In genomic region chr13:36695516-36696201, GRCm38 (mm10) we compare ENCODE assay signal across 8 mouse cellular contexts. TPM values are rescaled to one million over a fixed set of nuclear protein-coding genes. Genes with fewer than 3 reads are reported as not detected.
DNase-seq lines count a peak whose midpoint lies in the region; ATAC-seq lines count a peak whose summit lies in the region.
"Had no signal": no experiment of that assay in that cellular context is flagged by ENCODE, and none has a peak within 500 bp of the region (broad histone marks: within the 10 kb centered on the region; RNA-seq: fewer than 3 reads in every experiment).

No protein-coding gene starts in this region.

- 75% methylated on average over 7 of the region's 7 CpGs for WGBS in forebrain, embryonic 12.5 days
- 26% methylated on average over 7 of the region's 7 CpGs for WGBS in liver, embryonic 12.5 days (ENCODE audit: insufficient replicate concordance)

- no peaks in the 10 kb centered on the region for H3K4me1 ChIP-seq in forebrain, embryonic 12.5 days
- no peaks in the 10 kb centered on the region for H3K4me1 ChIP-seq in liver, embryonic 12.5 days
- H3K4me1 ChIP-seq: lung, embryonic 15.5 days had no signal

- no peak overlapping the region for H3K27ac ChIP-seq in forebrain, embryonic 12.5 days
- no peak overlapping the region for H3K27ac ChIP-seq in liver, embryonic 12.5 days
- H3K27ac ChIP-seq: lung, embryonic 15.5 days had no signal

- no peaks in the 10 kb centered on the region for H3K36me3 ChIP-seq in forebrain, embryonic 12.5 days (replicated peaks)
- H3K36me3 ChIP-seq in liver, embryonic 12.5 days = no peaks in the 10 kb centered on the region
- H3K36me3 ChIP-seq: lung, embryonic 15.5 days had no signal

- H3K4me2 ChIP-seq in forebrain, embryonic 12.5 days = no peak overlapping the region
- H3K4me2 ChIP-seq in liver, embryonic 12.5 days = no peak overlapping the region
- H3K4me2 ChIP-seq: lung, embryonic 15.5 days had no signal

- no peaks in the 10 kb centered on the region for H3K27me3 ChIP-seq in forebrain, embryonic 12.5 days
- H3K27me3 ChIP-seq in liver, embryonic 12.5 days (replicated peaks) = no peaks in the 10 kb centered on the region
- H3K27me3 ChIP-seq: lung, embryonic 15.5 days had no signal

- peak; percentile 50 for DNase-seq in 3T3-L1 (ENCODE audit: low read depth, low spot score)
- peak; percentile 18 for DNase-seq in adipocyte (ENCODE audit: low spot score)
- peak; percentile 67 for DNase-seq in fibroblast of lung, adult 2 months (ENCODE audit: low read depth)
- DNase-seq in kidney, postnatal 36 days = peak; percentile 21 to 34
- no peak for DNase-seq in T-cell, adult 2 months (ENCODE audit: low spot score)

- H3K9me3 ChIP-seq in forebrain, embryonic 12.5 days = no peaks in the 10 kb centered on the region
- no peaks in the 10 kb centered on the region for H3K9me3 ChIP-seq in liver, embryonic 12.5 days (replicated peaks)
- H3K9me3 ChIP-seq: lung, embryonic 15.5 days had no signal

- no peak for ATAC-seq in forebrain, embryonic 12.5 days (ENCODE audit: low FRiP score)
- ATAC-seq in liver, embryonic 12.5 days = no peak

- H3K9ac ChIP-seq in forebrain, embryonic 12.5 days = no peak overlapping the region
- H3K9ac ChIP-seq in liver, embryonic 12.5 days = no peak overlapping the region
- H3K9ac ChIP-seq: lung, embryonic 15.5 days had no signal

- no peak overlapping the region for H3K4me3 ChIP-seq in forebrain, embryonic 12.5 days (replicated peaks)
- H3K4me3 ChIP-seq in liver, embryonic 12.5 days = no peak overlapping the region
- H3K4me3 ChIP-seq: lung, embryonic 15.5 days had no signal

RNA-seq across cellular contexts. Expression of gene Nrn1, which starts 39.3 kb away (rescaled TPM):
- 43.5 and 43.8 TPM in 2 replicates for polyA plus RNA-seq in forebrain, embryonic 12.5 days (2016; fragmentation: Nextera tagmentation; extraction: Ambion mirVana)
- 2.1 and 2.5 TPM in 2 replicates for polyA plus RNA-seq in liver, embryonic 12.5 days (2016; fragmentation: Nextera tagmentation; extraction: Ambion mirVana)

Comparison
In these comparisons a context has a peak if more than half of its experiments do, and no peak if none do; other contexts are left out.
1. RNA of gene Nrn1, which starts 39.3 kb away (polyA plus RNA-seq): 43.5 to 43.8 TPM in forebrain, embryonic 12.5 days; 2.1 to 2.5 TPM in liver, embryonic 12.5 days; every median in the first group is over 10 times any median in the second.